Mouse (Mus musculus) CH12.LX (cell line): ENCODE measurements around the gene Grwd1.

Source experiments
- CTCF ChIP-seq, 2 experiments: IDR thresholded peaks in 1 of 2; conservative IDR thresholded peaks in 1 of 2; 2 replicates each; pipeline ENCODE4 v1.5.1; 2011 to 2012; ENCODE audit warnings: low read depth in 2 of 2, low read length in 2 of 2, improper control_type of control experiment in 1 of 2, inconsistent platforms in 1 of 2, mild to moderate bottlenecking in 1 of 2, moderate library complexity in 1 of 2
- HCFC1 ChIP-seq: IDR thresholded peaks from 2 replicates; pipeline ENCODE4 v1.6.1; 2012; ENCODE audit warnings: low read depth, mild to moderate bottlenecking, inconsistent platforms, low read length, improper control_type of control experiment
- MAX ChIP-seq: IDR thresholded peaks from 2 replicates; pipeline ENCODE4 v1.6.1; 2011; ENCODE audit warnings: low read length, improper control_type of control experiment
- MYC ChIP-seq: IDR thresholded peaks from 2 replicates; pipeline ENCODE4 v1.6.1; 2011; ENCODE audit warnings: low read depth, mild to moderate bottlenecking, improper control_type of control experiment, low read length
- POLR2A ChIP-seq: IDR thresholded peaks from 2 replicates; pipeline ENCODE4 v1.6.1; 2011; ENCODE audit warnings: low read depth, mild to moderate bottlenecking, improper control_type of control experiment, low read length
- SMC3 ChIP-seq: IDR thresholded peaks from 2 replicates; pipeline ENCODE4 v1.6.1; 2011; ENCODE audit warnings: low read depth, low read length, improper control_type of control experiment
- TCF12 ChIP-seq: IDR thresholded peaks from 2 replicates; pipeline ENCODE4 v1.6.1; 2014; ENCODE audit warnings: low read depth, mild to moderate bottlenecking, inconsistent platforms, low read length, improper control_type of control experiment
- ZKSCAN1 ChIP-seq: IDR thresholded peaks from 2 replicates; pipeline ENCODE4 v1.6.1; 2012; ENCODE audit warnings: low read depth, inconsistent platforms, low read length, improper control_type of control experiment, borderline replicate concordance

DNA sequence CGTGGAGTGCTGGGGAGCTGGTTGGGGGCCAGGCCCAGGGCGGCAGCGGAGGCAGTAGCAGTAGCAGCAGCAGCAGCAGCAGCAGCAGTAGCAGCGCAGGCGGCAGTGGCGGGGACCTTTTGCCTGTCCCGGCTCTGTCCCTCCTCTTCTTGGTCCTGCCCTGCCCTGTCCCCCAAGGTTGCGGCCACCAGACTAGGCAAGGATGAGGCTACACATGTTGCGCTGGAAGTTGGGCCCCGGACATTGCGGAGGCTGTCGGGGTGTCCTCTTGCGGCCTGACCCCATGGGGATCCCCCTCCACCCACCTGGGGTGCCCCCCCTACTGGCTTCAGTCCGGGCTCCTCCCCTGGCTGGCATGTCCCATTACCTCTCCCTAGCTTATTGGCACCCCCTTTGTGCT lies 39.0 kb upstream of the Grwd1 start:
- TF ChIP-seq MYC (no peak), CTCF (conservative IDR thresholded peaks at IDR 0.05 in 1 of 2, IDR thresholded peaks at IDR 0.05 in 1 of 2; ENCODE audit: low read depth in 2 of 2, low read length in 2 of 2) (no peak), POLR2A (no peak), TCF12 (no peak), ZKSCAN1 (no peak), SMC3 (no peak), MAX (no peak), HCFC1 (no peak)
